Comparison of ENCODE assay signal across 11 mouse cellular contexts in genomic region chr11:97570493-97571137, GRCm38 (mm10). TPM values are rescaled to one million over a fixed set of nuclear protein-coding genes. Genes with fewer than 3 reads are reported as not detected.
DNase-seq lines count a peak whose midpoint lies in the region; ATAC-seq and TF ChIP-seq lines count a peak whose summit lies in the region.
"Had no signal": no experiment of that assay in that cellular context is flagged by ENCODE, and none has a peak within 500 bp of the region (broad histone marks: within the 10 kb centered on the region; RNA-seq: fewer than 3 reads in every experiment).

No protein-coding gene starts in this region.

- H3K27me3 ChIP-seq in kidney, adult 2 months (replicated peaks; ENCODE audit: control insufficient read depth, insufficient read depth, low read length), result no peaks in the 10 kb centered on the region
- peaks cover 75% of the 10 kb centered on the region for H3K27me3 ChIP-seq in kidney, embryonic 14.5 days (ENCODE audit: control insufficient read depth, insufficient read depth, low read length)
- H3K27me3 ChIP-seq in cerebellum, adult 2 months (ENCODE audit: control insufficient read depth, insufficient read depth, low read length), result no peaks in the 10 kb centered on the region
- H3K27me3 ChIP-seq in hindbrain, embryonic 16.5 days (replicated peaks; ENCODE audit: control insufficient read depth, insufficient read depth, low read length), result no peaks in the 10 kb centered on the region
- H3K27me3 ChIP-seq in intestine, embryonic 16.5 days (replicated peaks; ENCODE audit: control insufficient read depth, insufficient read depth, low read length), result peaks cover 56% of the 10 kb centered on the region

- TF ChIP-seq POLR2A in kidney, adult 2 months (IDR thresholded peaks at IDR 0.05; ENCODE audit: low read depth, low read length), result no peak
- peak; percentile 32; the same call in 1 of the 2 replicates for TF ChIP-seq POLR2A in cerebellum, adult 2 months (IDR thresholded peaks at IDR 0.05; ENCODE audit: borderline replicate concordance, insufficient read depth, low read length)

- WGBS in kidney, adult 2 months, result 31% methylated on average over 8 of the region's 8 CpGs
- WGBS in kidney, embryonic 14.5 days, result 18% methylated on average over 8 of the region's 8 CpGs
- WGBS in cerebellum, adult 2 months, result 5% methylated on average over 8 of the region's 8 CpGs
- WGBS in hindbrain, embryonic 16.5 days, result 23% methylated on average over 8 of the region's 8 CpGs
- WGBS in intestine, embryonic 16.5 days, result 29% methylated on average over 8 of the region's 8 CpGs

- TF ChIP-seq CTCF in kidney, adult 2 months (conservative IDR thresholded peaks at IDR 0.05; ENCODE audit: insufficient read depth, insufficient read length, low read depth, low read length), result no peak
- TF ChIP-seq CTCF in cerebellum, adult 2 months (IDR thresholded peaks at IDR 0.05; ENCODE audit: borderline replicate concordance, insufficient read depth, low read depth, low read length), result no peak

- DNase-seq in kidney, adult 2 months, result peak; percentile 68
- DNase-seq in ES-E14 (ENCODE audit: low read depth, low spot score), result peak; percentile 92
- peak; percentile 91 to 92 for DNase-seq in cerebellum, adult 2 months
- DNase-seq in B cell, adult 2 months, result no peak

- no peaks in the 10 kb centered on the region for H3K9me3 ChIP-seq in kidney, embryonic 14.5 days (ENCODE audit: control insufficient read depth, low read length)
- H3K9me3 ChIP-seq in ES-E14 (ENCODE audit: control insufficient read depth, insufficient read depth, low read depth, low read length), result no peaks in the 10 kb centered on the region
- H3K9me3 ChIP-seq in hindbrain, embryonic 16.5 days (ENCODE audit: control insufficient read depth, low read length), result no peaks in the 10 kb centered on the region
- no peaks in the 10 kb centered on the region for H3K9me3 ChIP-seq in intestine, embryonic 16.5 days (ENCODE audit: control insufficient read depth, low read length)

- ATAC-seq in kidney, embryonic 14.5 days (ENCODE audit: low FRiP score, low TSS enrichment), result no peak
- no peak for ATAC-seq in hindbrain, embryonic 16.5 days
- ATAC-seq in intestine, embryonic 16.5 days, result no peak
- no peak for ATAC-seq in megakaryocyte, adult 5-6 weeks (ENCODE audit: poor library complexity, severe bottlenecking)
- ATAC-seq: Patski had no signal

- H3K36me3 ChIP-seq in kidney, adult 2 months (ENCODE audit: control insufficient read depth, insufficient read depth, low read length), result no peaks in the 10 kb centered on the region
- no peaks in the 10 kb centered on the region for H3K36me3 ChIP-seq in kidney, embryonic 14.5 days (ENCODE audit: control insufficient read depth, insufficient read depth, low read length)
- no peaks in the 10 kb centered on the region for H3K36me3 ChIP-seq in ES-E14 (ENCODE audit: control insufficient read depth, insufficient read depth, low read length, poor library complexity, severe bottlenecking)
- H3K36me3 ChIP-seq in hindbrain, embryonic 16.5 days (ENCODE audit: control insufficient read depth, insufficient read depth, low read length), result no peaks in the 10 kb centered on the region
- H3K36me3 ChIP-seq in intestine, embryonic 16.5 days (ENCODE audit: control insufficient read depth, insufficient read depth, low read length), result no peaks in the 10 kb centered on the region

- H3K9ac ChIP-seq in kidney, embryonic 14.5 days (ENCODE audit: low read depth, low read length), result no peak overlapping the region
- H3K9ac ChIP-seq in ES-E14 (ENCODE audit: insufficient read depth, low read depth, low read length, poor library complexity, severe bottlenecking), result no peak overlapping the region
- H3K9ac ChIP-seq in hindbrain, embryonic 16.5 days (ENCODE audit: low read depth, low read length), result peak overlapping the region; percentile 53; the same call in 1 of the 2 replicates
- H3K9ac ChIP-seq in intestine, embryonic 16.5 days (ENCODE audit: low read depth, low read length), result no peak overlapping the region

- no peak overlapping the region for H3K4me2 ChIP-seq in kidney, embryonic 14.5 days (replicated peaks; ENCODE audit: low read depth, low read length)
- peak overlapping the region; percentile 91 for H3K4me2 ChIP-seq in hindbrain, embryonic 16.5 days (ENCODE audit: low read length)
- no peak overlapping the region for H3K4me2 ChIP-seq in intestine, embryonic 16.5 days (ENCODE audit: low read depth, low read length)

- in situ Hi-C loops in ES-E14 (cut with MboI; ENCODE audit: low sequenced_read_pairs in 2 of 2, unreplicated experiment in 2 of 2), result no loop called here

- no peak overlapping the region for H3K27ac ChIP-seq in kidney, adult 2 months (ENCODE audit: insufficient read depth, low read depth, low read length)
- no peak overlapping the region for H3K27ac ChIP-seq in kidney, embryonic 14.5 days (ENCODE audit: low read depth, low read length)
- H3K27ac ChIP-seq in ES-E14 (ENCODE audit: insufficient read depth, low read depth, low read length, poor library complexity, severe bottlenecking), result no peak overlapping the region
- H3K27ac ChIP-seq in cerebellum, adult 2 months (ENCODE audit: insufficient read depth, low read length), result peak overlapping the region; percentile 81
- H3K27ac ChIP-seq in hindbrain, embryonic 16.5 days (ENCODE audit: low read depth, low read length), result peak overlapping the region; percentile 63
- H3K27ac ChIP-seq in intestine, embryonic 16.5 days (ENCODE audit: low read length), result no peak overlapping the region

- no peak overlapping the region for H3K4me3 ChIP-seq in kidney, adult 2 months (ENCODE audit: insufficient read depth, low read depth, low read length)
- H3K4me3 ChIP-seq in kidney, embryonic 14.5 days (ENCODE audit: low read length), result no peak overlapping the region
- peak overlapping the region in 1 of 2 experiments; percentile 50; a peak in 1 of 4 replicates for H3K4me3 ChIP-seq in ES-E14 (ENCODE audit: insufficient read depth in 1 of 2, low read depth in 1 of 2, low read length in 2 of 2, poor library complexity in 1 of 2, severe bottlenecking in 1 of 2)
- peak overlapping the region; percentile 98 for H3K4me3 ChIP-seq in cerebellum, adult 2 months (replicated peaks; ENCODE audit: insufficient read depth, low read depth, low read length)
- no peak overlapping the region; the same call in 1 of the 2 replicates for H3K4me3 ChIP-seq in hindbrain, embryonic 16.5 days (ENCODE audit: low read length)
- H3K4me3 ChIP-seq in intestine, embryonic 16.5 days (ENCODE audit: low read length), result no peak overlapping the region

- H3K4me1 ChIP-seq in kidney, adult 2 months (ENCODE audit: control insufficient read depth, insufficient read depth, low read length), result no peaks in the 10 kb centered on the region
- H3K4me1 ChIP-seq in kidney, embryonic 14.5 days (ENCODE audit: control insufficient read depth, insufficient read depth, low read length), result peaks cover 11% of the 10 kb centered on the region; the same call in 1 of the 2 replicates
- peaks cover 10 to 47% of the 10 kb centered on the region in 2 experiments; a peak in 3 of 4 replicates for H3K4me1 ChIP-seq in ES-E14 (ENCODE audit: control insufficient read depth in 2 of 2, insufficient read depth in 2 of 2, low read length in 2 of 2, poor library complexity in 1 of 2)
- H3K4me1 ChIP-seq in cerebellum, adult 2 months (ENCODE audit: control insufficient read depth, insufficient read depth, low read length), result peaks cover 38% of the 10 kb centered on the region
- peaks cover 73% of the 10 kb centered on the region for H3K4me1 ChIP-seq in hindbrain, embryonic 16.5 days (ENCODE audit: control insufficient read depth, insufficient read depth, low read depth, low read length)
- H3K4me1 ChIP-seq in intestine, embryonic 16.5 days (ENCODE audit: control insufficient read depth, insufficient read depth, low read length), result peaks cover 38% of the 10 kb centered on the region

TF ChIP-seq in ES-E14, 5 proteins besides CTCF, POLR2A, EP300 and RAD21:
- no peak for TF ChIP-seq CHD2 (IDR thresholded peaks at IDR 0.05; ENCODE audit: low read depth, low read length)
- TF ChIP-seq MAFK (IDR thresholded peaks at IDR 0.05; ENCODE audit: insufficient read depth, low read depth, low read length), result no peak
- no peak for TF ChIP-seq ZNF384 (IDR thresholded peaks at IDR 0.05; ENCODE audit: low read depth, low read length)
- TF ChIP-seq HCFC1 (IDR thresholded peaks at IDR 0.05; ENCODE audit: borderline replicate concordance, insufficient read depth, low read length), result no peak
- TF ChIP-seq ZC3H11A (IDR thresholded peaks at IDR 0.05; ENCODE audit: borderline replicate concordance, low read depth, low read length), result no peak

RNA-seq across cellular contexts. Expression of gene Srcin1, which starts 5.4 kb away (rescaled TPM):
- 13.0 and 13.2 TPM in 2 replicates for polyA plus RNA-seq in kidney, adult 2 months (2012; rRNA removed)
- polyA plus RNA-seq in kidney, embryonic 14.5 days (2014; fragmentation: Nextera tagmentation; extraction: Ambion mirVana), result 0.97 and 1.1 TPM in 2 replicates
- 2.4 and 4.1 TPM in 2 replicates for total RNA-seq in ES-E14 (2012; rRNA removed)
- polyA plus RNA-seq in cerebellum, adult 2 months (2012; rRNA removed), result 127 and 142 TPM in 2 replicates
- 8.0 and 8.9 TPM in 2 replicates for polyA plus RNA-seq in hindbrain, embryonic 16.5 days (2015; fragmentation: Nextera tagmentation; extraction: Ambion mirVana)
- 0.10 and 0.12 TPM in 2 replicates for polyA plus RNA-seq in intestine, embryonic 16.5 days (2015; fragmentation: Nextera tagmentation; extraction: Ambion mirVana)
- total RNA-seq in megakaryocyte, adult 5-6 weeks (2015), result not detected in 2 replicates
- not detected in 2 replicates for total RNA-seq in megakaryocyte, adult 5-6 weeks (2017)
- total RNA-seq: hematopoietic stem cell, adult 5-6 weeks had no signal
- polyA plus RNA-seq: liver, embryonic 16.5 days had no signal

RNA-seq across cellular contexts. Expression of gene Epop, which starts 58.9 kb away (rescaled TPM):
- polyA plus RNA-seq in kidney, adult 2 months (2012; rRNA removed), result 0.86 and 1.2 TPM in 2 replicates
- 6.3 and 6.9 TPM in 2 replicates for polyA plus RNA-seq in kidney, embryonic 14.5 days (2014; fragmentation: Nextera tagmentation; extraction: Ambion mirVana)
- total RNA-seq in ES-E14 (2012; rRNA removed), result 100 and 109 TPM in 2 replicates
- 4.1 and 5.4 TPM in 2 replicates for polyA plus RNA-seq in cerebellum, adult 2 months (2012; rRNA removed)
- 1.2 and 1.4 TPM in 2 replicates for polyA plus RNA-seq in hindbrain, embryonic 16.5 days (2015; fragmentation: Nextera tagmentation; extraction: Ambion mirVana)
- polyA plus RNA-seq in intestine, embryonic 16.5 days (2015; fragmentation: Nextera tagmentation; extraction: Ambion mirVana), result 1.1 and 1.3 TPM in 2 replicates
- 0.18 and 1.2 TPM in 2 replicates for total RNA-seq in megakaryocyte, adult 5-6 weeks (2015)
- 0.40 TPM in 1 of 2 replicates, not detected in the other for total RNA-seq in megakaryocyte, adult 5-6 weeks (2017)

Comparison
In these comparisons a context has a peak if more than half of its experiments do, and no peak if none do; other contexts are left out.
1. DNase-seq: peak in kidney, adult 2 months (single experiment), ES-E14 (single experiment) and cerebellum, adult 2 months (2 of 2); none in B cell, adult 2 months (0 of 2).
2. H3K27ac ChIP-seq: peak in cerebellum, adult 2 months (single experiment) and hindbrain, embryonic 16.5 days (single experiment); none in kidney, adult 2 months (single experiment), kidney, embryonic 14.5 days (single experiment), ES-E14 (single experiment) and intestine, embryonic 16.5 days (single experiment).